Mouse (Mus musculus) neural tube, embryonic 13.5 days (tissue): Measurements from ENCODE around the gene Dctn1. TPM values are rescaled to one million over a fixed set of nuclear protein-coding genes. Genes with fewer than 3 reads are reported as not detected.
A peak's percentile ranks its signal among the peaks of the same experiment; 100 is the strongest.

ENCODE experiments used
- ATAC-seq: fragments of 200-750 bp; cut with Nextera tagmentation; 2 replicates; pipeline ENCODE4 v1.8.0; 2017; ENCODE audit warnings: low read depth, mild to moderate bottlenecking, moderate TSS enrichment, moderate library complexity
- H3K27ac ChIP-seq: fragments of 300-500 bp; sonication (generic); replicated peaks from 2 replicates; pipeline ENCODE4 v1.5.1; 2015; ENCODE audit warnings: moderate library complexity, mild to moderate bottlenecking, inconsistent platforms
- H3K27me3 ChIP-seq: fragments of 300-500 bp; sonication (generic); 2 replicates; pipeline ENCODE4 v1.6.1; 2015; ENCODE audit warnings: mild to moderate bottlenecking, inconsistent platforms
- H3K36me3 ChIP-seq: fragments of 300-500 bp; sonication (generic); 2 replicates; pipeline ENCODE4 v1.6.1; 2015; ENCODE audit warnings: mild to moderate bottlenecking, inconsistent platforms
- H3K4me1 ChIP-seq: fragments of 300-500 bp; sonication (generic); replicated peaks from 2 replicates; pipeline ENCODE4 v1.6.1; 2015; ENCODE audit warnings: inconsistent platforms
- H3K4me2 ChIP-seq: fragments of 300-500 bp; sonication (generic); 2 replicates; pipeline ENCODE4 v1.6.1; 2015; ENCODE audit warnings: inconsistent platforms, mild to moderate bottlenecking, moderate library complexity
- H3K4me3 ChIP-seq: fragments of 300-500 bp; sonication (generic); 2 replicates; pipeline ENCODE4 v1.5.1; 2015; ENCODE audit warnings: mild to moderate bottlenecking, inconsistent platforms
- H3K9ac ChIP-seq: fragments of 300-500 bp; sonication (generic); 2 replicates; pipeline ENCODE4 v1.6.1; 2015; ENCODE audit warnings: moderate library complexity, mild to moderate bottlenecking, inconsistent platforms
- H3K9me3 ChIP-seq: fragments of 300-500 bp; sonication (generic); 2 replicates; pipeline ENCODE4 v1.6.1; 2016; ENCODE audit warnings: inconsistent platforms
- WGBS: fragments of 180-500 bp; shearing (Covaris S2); methylation state at CpG from one replicate; pipeline ENCODE4 v1.1.7; 2015; 5-methylcytosine and 5-hydroxymethylcytosine counted together
- polyA plus RNA-seq: library from polyadenylated mRNA; unstranded; fragments of >200 nt; fragmentation: Nextera tagmentation; extraction: Ambion mirVana; gene quantifications from 2 replicates; pipeline ENCODE4 v1.2.1, GENCODE M21; 2015

The Dctn1 gene
- polyA plus RNA-seq, 1 experiment from 2014 or later, result 176 TPM

DNA sequence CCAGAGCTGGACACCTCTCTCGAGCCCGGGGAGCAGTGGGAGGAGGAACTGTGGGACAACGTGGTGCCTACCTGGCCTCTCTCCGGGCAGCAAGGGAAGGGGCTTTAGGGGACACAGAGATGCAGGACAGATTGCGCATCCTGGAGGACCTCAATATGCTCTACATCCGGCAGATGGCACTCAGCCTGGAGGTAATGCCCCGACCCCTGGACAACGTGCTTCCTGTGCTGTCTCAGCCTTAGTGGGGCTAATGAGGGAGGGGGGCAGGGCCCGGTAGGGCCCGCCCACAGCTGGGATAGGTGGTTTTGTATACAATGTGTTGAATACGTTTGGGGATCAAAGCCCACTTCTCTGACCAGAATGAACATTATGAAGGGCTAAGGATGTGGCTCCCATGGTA, 27.7 kb upstream of the Dctn1 start:
- peak; percentile 15; the same call in 1 of the 2 replicates for ATAC-seq
- peak overlapping the region; percentile 44 for H3K4me3 ChIP-seq
- peaks cover 16% of the 10 kb centered on the region for H3K27me3 ChIP-seq
- H3K27ac ChIP-seq, result peak overlapping the region; percentile 95
- no peaks in the 10 kb centered on the region for H3K36me3 ChIP-seq
- H3K9ac ChIP-seq, result peak overlapping the region; percentile 83
- H3K4me1 ChIP-seq, result peaks cover 69% of the 10 kb centered on the region
- H3K9me3 ChIP-seq, result no peaks in the 10 kb centered on the region
- peak overlapping the region; percentile 63 for H3K4me2 ChIP-seq
- WGBS, result 1% methylated on average over 11 of the region's 11 CpGs

DNA sequence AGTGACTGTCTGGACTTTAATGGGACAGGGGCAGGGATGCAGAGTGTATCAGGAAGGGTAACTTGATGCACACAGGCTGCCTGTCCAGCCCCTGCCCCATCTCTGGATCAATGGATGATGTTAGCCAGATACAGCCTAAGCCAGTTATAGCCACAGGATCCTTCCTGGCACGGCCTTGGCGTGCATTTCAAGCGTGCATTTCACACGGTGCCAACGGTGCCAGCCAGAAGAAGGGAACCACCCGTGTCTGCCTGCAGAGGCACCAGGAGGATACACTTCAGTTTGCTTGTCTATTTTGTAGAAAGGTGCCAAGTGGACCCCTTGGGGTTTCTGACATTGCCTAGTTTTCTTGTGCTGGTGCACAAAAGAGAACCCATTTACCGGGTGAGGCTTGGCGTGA, 25.7 kb upstream of the Dctn1 start:
- 91% methylated on average over 8 of the region's 8 CpGs for WGBS
- no peaks in the 10 kb centered on the region for H3K36me3 ChIP-seq
- H3K4me2 ChIP-seq, result no peak overlapping the region
- no peak overlapping the region for H3K4me3 ChIP-seq
- no peak overlapping the region for H3K9ac ChIP-seq
- H3K27ac ChIP-seq, result no peak overlapping the region
- H3K9me3 ChIP-seq, result no peaks in the 10 kb centered on the region
- H3K27me3 ChIP-seq, result peaks cover 15% of the 10 kb centered on the region
- H3K4me1 ChIP-seq, result peaks cover 70% of the 10 kb centered on the region
- ATAC-seq, result no peak

DNA sequence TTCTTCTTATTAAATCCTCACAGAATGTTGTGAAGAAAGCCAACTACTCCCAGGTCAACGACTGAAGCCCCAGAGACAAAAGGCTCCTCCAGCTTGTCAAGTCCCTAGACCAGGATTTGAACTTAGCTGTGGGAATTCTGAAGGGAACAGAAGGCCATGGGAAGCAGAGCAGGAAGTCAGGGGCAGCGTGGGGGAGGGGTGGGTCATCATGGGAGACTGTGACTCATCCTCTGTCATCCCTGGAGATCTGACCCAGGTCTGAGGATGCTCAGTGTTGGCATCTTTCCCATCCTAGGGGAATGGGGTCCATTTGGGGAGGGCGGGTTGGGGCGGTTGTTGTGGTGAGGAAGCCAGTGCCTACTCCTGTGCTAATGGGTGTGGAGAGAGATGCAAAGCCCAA, 24.1 kb upstream of the Dctn1 start:
- peak overlapping the region; percentile 35 for H3K4me3 ChIP-seq
- H3K9ac ChIP-seq, result peak overlapping the region; percentile 69

DNA sequence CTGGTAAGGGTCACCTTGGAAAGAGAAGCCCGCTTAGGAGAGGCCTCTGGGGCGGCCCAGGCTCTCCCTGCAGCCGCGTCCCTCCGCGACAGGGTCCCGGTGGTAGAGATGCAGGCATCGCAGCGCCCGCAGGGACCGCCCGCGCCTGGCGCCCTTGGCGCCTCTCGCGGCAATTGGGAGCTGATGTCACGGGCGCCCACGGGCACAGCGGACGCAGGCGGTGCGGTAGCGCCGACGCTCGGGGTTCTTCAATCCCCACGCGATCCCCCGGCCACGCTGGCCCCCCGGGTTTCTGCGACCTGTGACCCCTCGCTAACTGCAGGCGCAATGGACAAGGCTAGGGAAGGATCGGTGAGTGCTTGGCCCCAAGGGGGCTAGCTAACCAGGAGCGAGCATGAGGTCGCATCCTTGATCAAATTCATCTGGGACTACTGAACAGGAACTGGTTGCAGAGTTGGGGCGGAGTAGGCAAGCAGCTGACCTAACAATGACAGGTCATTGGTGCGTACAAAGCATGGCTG, 23.4 kb upstream of the Dctn1 start:
- Histone ChIP-seq H3K36me3 (peaks cover 2% of the 10 kb centered on the region; the same call in 1 of the 2 replicates), H3K27me3 (no peaks in the 10 kb centered on the region), H3K4me2 (peak overlapping the region; percentile 70), H3K4me3 (peak overlapping the region; percentile 35), H3K9ac (peak overlapping the region; percentile 69), H3K9me3 (no peaks in the 10 kb centered on the region), H3K27ac (peak overlapping the region; percentile 55), H3K4me1 (peaks cover 48% of the 10 kb centered on the region)
- ATAC-seq, result no peak
- WGBS, result 5% methylated on average over 41 of the region's 41 CpGs

More for the DNA sequence above, 24.1 kb upstream of the Dctn1 start:
- no peak for ATAC-seq
- Histone ChIP-seq H3K4me2 (peak overlapping the region; percentile 70), H3K27ac (peak overlapping the region; percentile 55; the same call in 1 of the 2 replicates), H3K27me3 (no peaks in the 10 kb centered on the region), H3K36me3 (no peaks in the 10 kb centered on the region; the same call in 1 of the 2 replicates), H3K4me1 (peaks cover 54% of the 10 kb centered on the region), H3K9me3 (no peaks in the 10 kb centered on the region)
- WGBS, result 42% methylated on average over 4 of the region's 4 CpGs

DNA sequence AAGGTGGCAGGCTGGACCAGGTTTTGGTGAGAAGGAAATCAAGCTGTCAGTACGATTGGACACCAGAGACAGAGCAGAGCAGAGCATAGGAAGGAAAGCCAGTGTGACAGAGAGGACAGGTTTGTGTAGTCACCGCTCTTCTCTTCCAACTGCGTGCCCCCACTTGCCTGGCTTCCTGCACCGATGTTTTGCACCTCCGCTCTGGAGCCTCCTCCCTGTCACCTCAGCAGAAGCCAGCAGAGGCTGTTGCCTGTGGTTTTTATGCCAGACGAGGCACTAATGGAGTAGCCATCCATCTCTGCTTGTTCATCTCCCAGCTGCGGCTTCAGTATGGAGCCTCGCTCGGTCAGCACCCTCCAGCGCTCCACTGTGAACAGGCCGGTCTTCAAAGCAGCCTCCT, 22.8 kb upstream of the Dctn1 start:
- peak overlapping the region; percentile 55 for H3K27ac ChIP-seq
- no peak overlapping the region for H3K4me3 ChIP-seq
- H3K4me2 ChIP-seq, result peak overlapping the region; percentile 70
- H3K9me3 ChIP-seq, result no peaks in the 10 kb centered on the region
- peaks cover 42% of the 10 kb centered on the region for H3K4me1 ChIP-seq
- WGBS, result 47% methylated on average over 11 of the region's 11 CpGs
- peaks cover 8% of the 10 kb centered on the region; the same call in 1 of the 2 replicates for H3K36me3 ChIP-seq
- peak overlapping the region; percentile 69; the same call in 1 of the 2 replicates for H3K9ac ChIP-seq
- ATAC-seq, result peak; percentile 19; the same call in 1 of the 2 replicates
- H3K27me3 ChIP-seq, result no peaks in the 10 kb centered on the region

GRCm38 (mm10) chr6:83145209-83145608, 20.5 kb upstream of the Dctn1 start:
- Histone ChIP-seq H3K27me3 (no peaks in the 10 kb centered on the region), H3K9ac (no peak overlapping the region), H3K4me3 (no peak overlapping the region), H3K27ac (no peak overlapping the region), H3K4me2 (no peak overlapping the region), H3K4me1 (peaks cover 19% of the 10 kb centered on the region), H3K9me3 (no peaks in the 10 kb centered on the region), H3K36me3 (peaks cover 28% of the 10 kb centered on the region)
- WGBS, result 90% methylated on average over 2 of the region's 2 CpGs
- no peak for ATAC-seq

DNA sequence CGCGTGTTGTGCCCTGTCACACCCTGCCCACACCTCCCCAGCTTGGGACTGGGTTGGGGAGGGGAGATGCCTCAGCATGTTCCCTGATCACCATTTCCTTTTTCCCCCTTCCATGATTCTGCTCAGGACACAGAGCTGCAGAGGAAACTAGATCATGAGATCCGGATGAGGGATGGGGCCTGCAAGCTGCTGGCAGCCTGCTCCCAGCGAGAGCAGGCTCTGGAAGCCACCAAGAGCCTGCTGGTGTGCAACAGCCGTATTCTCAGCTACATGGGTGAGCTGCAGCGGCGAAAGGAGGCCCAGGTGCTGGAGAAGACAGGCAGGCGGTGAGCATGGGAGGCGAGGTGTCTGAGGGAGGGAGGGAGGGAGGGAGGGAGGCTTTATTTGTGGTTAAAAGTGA, 19.9 kb upstream of the Dctn1 start:
- WGBS, result 72% methylated on average over 9 of the region's 9 CpGs
- no peak for ATAC-seq
- H3K36me3 ChIP-seq, result peaks cover 33% of the 10 kb centered on the region
- no peak overlapping the region for H3K4me2 ChIP-seq
- peaks cover 19% of the 10 kb centered on the region for H3K4me1 ChIP-seq
- H3K27me3 ChIP-seq, result no peaks in the 10 kb centered on the region
- no peak overlapping the region for H3K27ac ChIP-seq
- H3K4me3 ChIP-seq, result no peak overlapping the region
- H3K9ac ChIP-seq, result no peak overlapping the region
- no peaks in the 10 kb centered on the region for H3K9me3 ChIP-seq

- H3K4me1 ChIP-seq, result peaks cover 20% of the 10 kb centered on the region
- 60% methylated on average over 7 of the region's 7 CpGs for WGBS
- H3K27ac ChIP-seq, result no peak overlapping the region
- ATAC-seq, result no peak
- H3K27me3 ChIP-seq, result no peaks in the 10 kb centered on the region
- H3K9ac ChIP-seq, result no peak overlapping the region
- no peaks in the 10 kb centered on the region for H3K9me3 ChIP-seq
- H3K36me3 ChIP-seq, result peaks cover 40% of the 10 kb centered on the region
- no peak overlapping the region for H3K4me3 ChIP-seq
- H3K4me2 ChIP-seq, result no peak overlapping the region
Measured at GRCm38 (mm10) chr6:83147280-83147679, 18.4 kb upstream of the Dctn1 start.

- Histone ChIP-seq H3K36me3 (peaks cover 53% of the 10 kb centered on the region), H3K4me3 (no peak overlapping the region), H3K27ac (no peak overlapping the region), H3K9ac (peak overlapping the region; percentile 41; the same call in 1 of the 2 replicates), H3K27me3 (no peaks in the 10 kb centered on the region), H3K4me2 (no peak overlapping the region), H3K4me1 (peaks cover 32% of the 10 kb centered on the region), H3K9me3 (no peaks in the 10 kb centered on the region)
- ATAC-seq, result no peak
- 34% methylated on average over 8 of the region's 8 CpGs for WGBS
Measured at GRCm38 (mm10) chr6:83151721-83152120, 14.0 kb upstream of the Dctn1 start.

DNA sequence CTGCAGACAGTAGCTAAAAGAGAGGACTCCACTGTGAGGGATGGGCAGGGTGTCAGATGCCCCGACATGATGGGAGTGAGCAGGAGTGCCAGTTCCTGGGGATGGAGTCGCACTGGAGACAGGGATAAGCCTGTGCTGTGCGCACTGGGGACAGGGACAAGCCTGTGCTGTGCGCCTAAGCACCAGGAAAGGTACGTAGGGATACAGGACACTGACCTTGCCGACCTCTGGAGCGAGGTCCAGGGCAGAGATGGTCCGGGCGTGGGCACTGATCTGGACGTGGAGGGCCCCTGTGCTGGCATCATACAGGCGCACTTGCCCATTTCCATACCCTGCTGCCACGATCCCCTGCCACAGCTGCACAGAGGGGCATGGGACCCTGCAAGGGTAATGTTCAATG, 12.7 kb upstream of the Dctn1 start:
- H3K27me3 ChIP-seq, result no peaks in the 10 kb centered on the region
- no peak overlapping the region for H3K4me3 ChIP-seq
- no peak overlapping the region for H3K27ac ChIP-seq
- no peak for ATAC-seq
- peaks cover 44% of the 10 kb centered on the region for H3K36me3 ChIP-seq
- WGBS, result 85% methylated on average over 12 of the region's 12 CpGs
- peaks cover 34% of the 10 kb centered on the region for H3K4me1 ChIP-seq
- no peak overlapping the region for H3K9ac ChIP-seq
- H3K9me3 ChIP-seq, result no peaks in the 10 kb centered on the region
- no peak overlapping the region for H3K4me2 ChIP-seq

- Histone ChIP-seq H3K9ac (no peak overlapping the region), H3K4me1 (peaks cover 34% of the 10 kb centered on the region)
Measured at GRCm38 (mm10) chr6:83153485-83153884, 12.2 kb upstream of the Dctn1 start.

GRCm38 (mm10) chr6:83155552-83156238, 10.0 kb upstream of the Dctn1 start:
- Histone ChIP-seq H3K27me3 (peaks cover 9% of the 10 kb centered on the region), H3K4me3 (peak overlapping the region; percentile 53), H3K4me1 (peaks cover 34% of the 10 kb centered on the region), H3K9ac (peak overlapping the region; percentile 76), H3K27ac (peak overlapping the region; percentile 52; the same call in 1 of the 2 replicates), H3K4me2 (peak overlapping the region; percentile 86), H3K9me3 (no peaks in the 10 kb centered on the region), H3K36me3 (peaks cover 21% of the 10 kb centered on the region)
- WGBS, result 8% methylated on average over 23 of the region's 23 CpGs
- ATAC-seq, result peak; percentile 58

More at GRCm38 (mm10) chr6:83153485-83153884, 12.2 kb upstream of the Dctn1 start:
- H3K27me3 ChIP-seq, result no peaks in the 10 kb centered on the region
- no peak for ATAC-seq
- peaks cover 41% of the 10 kb centered on the region for H3K36me3 ChIP-seq
- no peak overlapping the region for H3K4me3 ChIP-seq
- no peak overlapping the region for H3K4me2 ChIP-seq
- WGBS, result 82% methylated on average over 5 of the region's 5 CpGs
- no peak overlapping the region for H3K27ac ChIP-seq
- no peaks in the 10 kb centered on the region for H3K9me3 ChIP-seq
